Mouse (Mus musculus): Measurements from ENCODE around the gene Synpo2l. TPM values are rescaled to one million over a fixed set of nuclear protein-coding genes. Genes with fewer than 3 reads are reported as not detected.

Synpo2l gene
- total RNA-seq, 2 experiments from 2014 or later = 128 to 138 TPM

DNA sequence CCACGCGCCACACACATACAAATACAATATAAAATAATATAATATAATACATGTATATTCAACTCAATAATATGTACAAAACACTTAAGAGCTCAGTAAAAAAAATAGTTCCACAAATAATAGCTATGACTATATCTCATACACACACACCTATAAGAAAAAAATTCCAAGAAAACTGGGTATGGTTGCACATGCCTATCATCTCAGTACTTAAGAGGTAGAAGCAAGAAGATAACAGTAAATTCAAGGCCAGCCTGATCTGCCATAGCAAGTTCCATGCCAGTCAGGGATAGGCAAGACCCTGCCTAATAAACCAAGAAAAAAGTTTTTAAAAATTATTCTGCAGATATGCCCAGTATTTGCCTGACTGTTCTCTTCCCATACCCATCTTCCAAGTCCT is 53.1 kb downstream of the Synpo2l start:
- intact Hi-C loops (cut with DNase I) = no loop called here
- DNase-seq (ENCODE audit: low spot score) = no peak

DNA sequence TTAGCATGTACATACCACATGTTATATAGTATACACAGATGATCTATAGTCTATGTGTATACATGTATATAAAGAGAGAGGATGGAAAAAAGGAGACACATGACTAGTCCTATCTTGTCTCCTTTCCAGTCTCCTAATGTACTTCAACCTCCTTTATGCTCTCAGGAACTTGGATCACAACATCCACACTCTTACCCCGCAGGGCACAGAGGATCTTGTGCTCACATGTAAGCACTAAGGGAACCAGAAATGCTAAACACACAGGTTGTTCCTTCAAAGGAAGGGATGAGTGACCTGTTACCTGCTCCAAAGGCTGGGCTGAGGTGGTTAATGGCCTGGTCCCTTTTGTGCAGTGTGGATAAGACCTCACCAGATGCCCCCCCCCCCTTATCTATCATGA is 55.3 kb downstream of the Synpo2l start:
- intact Hi-C loops (cut with DNase I) = no loop called here
- DNase-seq (ENCODE audit: low spot score) = no peak

- peak; percentile 29 for DNase-seq (ENCODE audit: low spot score)
- intact Hi-C loops (cut with DNase I) = no loop called here
Measured at GRCm38 (mm10) chr14:20610146-20610545, 58.0 kb downstream of the Synpo2l start.

DNA sequence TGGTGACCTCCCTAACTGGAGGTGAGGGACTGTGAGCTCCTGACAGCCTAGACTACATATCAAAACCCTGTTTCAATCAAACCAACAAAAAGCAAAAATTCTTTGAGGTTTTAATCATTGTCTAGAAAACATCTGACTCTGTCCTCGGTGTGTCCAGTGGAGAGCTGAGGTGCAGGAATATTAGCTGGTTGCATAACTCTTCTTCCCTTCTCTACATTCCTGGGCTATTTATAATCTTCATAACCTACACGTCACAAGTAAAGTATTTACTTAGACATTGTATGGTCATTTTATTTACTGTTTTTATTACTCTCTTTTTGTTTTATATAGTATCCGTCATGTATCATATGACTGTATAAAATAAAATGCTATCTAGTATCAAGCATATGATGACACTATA is 58.6 kb downstream of the Synpo2l start:
- DNase-seq (ENCODE audit: low spot score) = no peak
- intact Hi-C loops (cut with DNase I) = no loop called here

Small RNA genes lying within 50 kb of the gene (microRNA-seq; reads per million reads assigned to microRNA genes)
- 1.1 reads per million for gene Mir6946

Other genes starting within 250 kb of the Synpo2l start
- not detected for gene Cfap70, start 216.1 kb downstream of the Synpo2l start, total RNA-seq (2021)
- gene Anxa7, start 188.2 kb downstream of the Synpo2l start, total RNA-seq (2021) = 10 to 100 TPM; 49.8 to 54.1 TPM
- gene Mss51, start 171.5 kb downstream of the Synpo2l start, total RNA-seq (2021) = under 1 TPM; 0.36 to 0.49 TPM
- 10 to 100 TPM; 62.4 to 64.3 TPM for gene Ppp3cb, start 121.8 kb downstream of the Synpo2l start, total RNA-seq (2021)
- 10 to 100 TPM; 16.6 to 17.6 TPM for gene Usp54, start 27.3 kb downstream of the Synpo2l start, total RNA-seq (2021)
- gene Myoz1, start 11.8 kb downstream of the Synpo2l start, total RNA-seq (2021) = under 1 TPM; 0.39 to 0.67 TPM
- 100 to 1,000 TPM in 1 of 2 experiments, 10 to 100 TPM in 1; 96.8 to 107 TPM for gene Sec24c, start 6.0 kb upstream of the Synpo2l start, total RNA-seq (2021)
- gene Fut11, start 26.6 kb upstream of the Synpo2l start, total RNA-seq (2021) = 1 to 10 TPM; 6.0 to 7.4 TPM
- gene Chchd1, start 34.7 kb upstream of the Synpo2l start, total RNA-seq (2021) = 100 to 1,000 TPM; 120 to 126 TPM
- 10 to 100 TPM; 46.6 to 47.6 TPM for gene Zswim8, start 39.2 kb upstream of the Synpo2l start, total RNA-seq (2021)
- gene Ndst2, start 66.2 kb upstream of the Synpo2l start, total RNA-seq (2021) = 10 to 100 TPM; 10.0 to 12.6 TPM
- gene Camk2g, start 125.7 kb upstream of the Synpo2l start, total RNA-seq (2021) = 10 to 100 TPM; 50.4 to 59.5 TPM
- gene Plau, start 168.3 kb upstream of the Synpo2l start, total RNA-seq (2021) = 1 to 10 TPM; 4.5 to 4.6 TPM

Measured in heart, postnatal 25 days (tissue).